Mouse (Mus musculus): ENCODE results near the gene Gm20388. TPM values are rescaled to one million over a fixed set of nuclear protein-coding genes. Genes with fewer than 3 reads are reported as not detected.

The Gm20388 gene
- total RNA-seq, 2 experiments from 2014 or later: 2.4 to 2.6 TPM

DNA sequence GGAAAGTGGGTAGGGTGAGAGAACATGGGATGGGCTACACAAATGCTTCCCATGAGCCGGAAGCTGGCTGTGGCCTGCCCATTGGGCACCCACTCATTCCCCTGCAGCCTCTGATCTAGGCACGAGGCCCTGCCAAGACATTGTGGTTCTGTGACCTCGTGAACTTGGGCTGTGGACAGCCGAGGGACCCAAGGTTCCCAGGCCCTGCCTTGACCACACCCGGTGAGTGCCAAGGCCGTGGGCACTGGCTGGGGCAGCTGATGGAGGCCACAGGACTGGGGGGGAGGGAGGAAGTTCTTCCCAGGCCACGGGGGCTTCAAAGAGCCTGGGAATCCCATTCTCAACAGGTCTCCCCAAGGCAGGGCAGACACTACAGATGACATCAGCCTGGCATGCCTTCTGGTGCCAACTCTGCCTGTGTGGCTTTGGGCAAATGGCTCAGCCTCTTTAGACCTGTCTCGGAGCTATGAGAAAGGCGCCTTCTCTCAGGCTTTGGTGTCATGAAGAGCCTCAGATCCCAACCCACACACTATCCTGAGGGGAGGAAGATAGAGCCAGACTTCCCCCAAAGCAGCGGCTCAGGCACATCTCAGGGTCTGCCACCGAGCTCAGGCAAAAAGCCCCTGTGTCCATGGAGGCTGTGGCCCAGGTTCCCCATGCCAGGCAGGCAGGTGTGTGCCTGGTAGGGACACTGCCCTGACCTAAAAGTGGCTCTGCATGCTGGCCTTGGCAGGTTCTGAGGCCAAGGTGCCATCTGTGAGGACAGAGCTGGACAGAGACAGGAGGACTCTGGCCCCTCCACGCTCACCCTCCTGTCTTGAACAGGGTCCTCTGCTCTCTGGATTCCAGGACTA is 2941.3 kb downstream of the Gm20388 start:
- no peak overlapping the region for H3K4me3 ChIP-seq
- DNase-seq (ENCODE audit: extremely low spot score in 1 of 2, low spot score in 2 of 2): no peak
- no peak overlapping the region for H3K27ac ChIP-seq
- no peak for TF ChIP-seq CTCF (IDR thresholded peaks at IDR 0.05)
- intact Hi-C loops (cut with DNase I): no loop called here

DNA sequence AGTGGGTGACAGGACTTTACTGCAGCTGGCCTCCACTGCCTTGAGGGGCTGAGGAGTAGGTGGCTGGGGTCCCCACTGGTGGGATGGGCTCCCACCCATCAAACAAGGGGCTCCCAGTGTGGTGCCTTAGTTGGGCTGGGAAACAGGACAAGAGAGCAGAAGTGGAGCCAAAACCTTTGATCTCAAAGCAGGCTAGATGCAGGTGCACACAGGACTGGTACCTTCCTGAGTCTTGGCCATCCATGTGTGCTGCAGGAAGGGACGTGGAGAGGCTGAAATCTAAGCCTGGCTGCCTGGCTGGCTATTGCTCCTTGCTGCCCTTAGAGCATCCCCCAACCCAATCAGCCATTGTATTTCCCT is 2941.9 kb downstream of the Gm20388 start:
- TF ChIP-seq CTCF (IDR thresholded peaks at IDR 0.05): no peak
- intact Hi-C loops (cut with DNase I): no loop called here
- H3K4me3 ChIP-seq: no peak overlapping the region
- no peak for DNase-seq (ENCODE audit: extremely low spot score in 1 of 2, low spot score in 2 of 2)
- H3K27ac ChIP-seq: no peak overlapping the region

DNA sequence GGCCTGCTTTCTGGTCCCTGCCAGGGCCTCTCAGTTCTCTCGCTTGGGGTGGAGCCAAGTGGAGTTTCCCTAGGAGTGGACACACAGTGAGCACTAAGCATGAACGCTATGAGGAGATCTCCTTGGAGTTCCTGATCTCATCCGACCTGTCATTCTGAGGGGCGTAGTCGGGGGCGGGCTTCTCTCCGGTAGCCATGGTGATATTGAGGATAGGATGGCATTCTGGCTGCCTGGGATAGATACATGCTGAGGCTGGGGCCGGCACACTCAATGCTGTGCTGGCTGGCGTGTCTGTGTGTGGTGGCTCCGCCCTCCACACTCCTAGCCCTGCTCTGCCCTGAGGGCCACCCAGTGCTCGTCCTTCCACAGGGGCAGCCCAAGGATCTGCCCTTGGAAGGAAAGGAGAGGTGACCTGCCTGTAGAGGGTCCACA is 2942.7 kb downstream of the Gm20388 start:
- no peak overlapping the region for H3K27ac ChIP-seq
- H3K4me3 ChIP-seq: no peak overlapping the region

DNA sequence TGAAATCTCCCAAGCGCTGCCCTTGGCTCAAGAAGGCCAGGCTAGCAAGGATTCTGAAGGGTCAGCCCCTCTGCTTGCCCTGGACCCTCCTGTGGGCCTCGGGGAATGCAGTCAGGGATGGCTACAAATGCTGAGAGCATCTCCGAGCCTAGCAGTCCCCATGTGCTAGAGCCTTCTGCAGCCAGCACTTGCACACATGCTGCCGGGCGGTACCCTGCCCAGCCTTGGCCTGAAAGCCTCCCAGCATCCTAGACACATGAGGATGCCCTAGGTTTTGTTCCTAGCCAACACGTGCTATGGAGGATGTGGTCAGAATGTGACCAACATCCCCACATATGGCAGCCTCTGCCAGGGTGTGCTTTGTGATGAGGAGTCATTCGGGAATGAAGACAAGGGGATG is 2943.7 kb downstream of the Gm20388 start:
- TF ChIP-seq CTCF (IDR thresholded peaks at IDR 0.05): no peak
- H3K4me3 ChIP-seq: no peak overlapping the region
- intact Hi-C loops (cut with DNase I): no loop called here
- H3K27ac ChIP-seq: no peak overlapping the region
- no peak for DNase-seq (ENCODE audit: extremely low spot score in 1 of 2, low spot score in 2 of 2)

More for the DNA sequence above, 2942.7 kb downstream of the Gm20388 start:
- intact Hi-C loops (cut with DNase I): no loop called here
- no peak for TF ChIP-seq CTCF (IDR thresholded peaks at IDR 0.05)
- DNase-seq (ENCODE audit: extremely low spot score in 1 of 2, low spot score in 2 of 2): no peak

DNA sequence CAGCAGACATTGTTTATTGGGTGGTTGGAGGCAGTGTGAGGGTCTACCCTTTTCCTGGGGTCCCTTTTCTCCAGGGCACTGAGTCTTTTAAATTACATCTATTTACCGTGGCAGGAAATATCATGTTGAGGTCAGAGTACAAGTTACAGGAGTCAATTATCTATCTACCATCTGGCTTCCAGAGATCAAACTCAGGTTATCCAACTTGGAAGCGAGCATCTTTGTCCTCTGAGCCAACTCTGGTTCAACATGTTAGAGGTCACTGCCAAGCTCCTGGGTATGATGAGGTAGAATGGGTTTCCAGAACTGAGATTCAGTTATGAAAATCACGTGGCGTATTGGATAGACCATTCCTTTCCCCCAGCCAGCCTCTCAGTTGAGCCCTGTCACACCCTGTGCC is 2944.5 kb downstream of the Gm20388 start:
- Histone ChIP-seq H3K4me3 (no peak overlapping the region), H3K27ac (no peak overlapping the region)
- DNase-seq (ENCODE audit: extremely low spot score in 1 of 2, low spot score in 2 of 2): no peak
- no peak for TF ChIP-seq CTCF (IDR thresholded peaks at IDR 0.05)
- intact Hi-C loops (cut with DNase I): no loop called here

DNA sequence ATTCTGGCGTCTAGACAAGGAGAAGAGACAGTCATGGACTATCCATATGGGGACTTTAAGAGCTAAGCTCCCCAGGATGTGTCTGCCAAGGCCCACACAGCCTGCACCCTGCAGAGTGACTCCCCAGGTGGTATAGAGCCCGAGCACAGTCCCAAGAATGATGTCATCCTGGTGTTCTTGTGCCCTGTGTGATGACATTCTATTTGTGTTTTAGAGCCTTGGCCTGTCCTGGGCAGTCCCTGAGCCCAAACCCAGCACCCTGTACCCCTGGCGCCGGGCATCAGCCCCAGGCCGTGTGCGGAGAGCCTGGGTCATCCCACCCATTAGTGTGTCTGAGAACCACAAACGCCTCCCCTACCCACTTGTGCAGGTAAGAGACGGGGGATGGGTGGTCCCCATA is 2945.6 kb downstream of the Gm20388 start:
- Histone ChIP-seq H3K4me3 (no peak overlapping the region), H3K27ac (no peak overlapping the region)
- intact Hi-C loops (cut with DNase I): no loop called here
- TF ChIP-seq CTCF (IDR thresholded peaks at IDR 0.05): no peak
- DNase-seq (ENCODE audit: extremely low spot score in 1 of 2, low spot score in 2 of 2): no peak

DNA sequence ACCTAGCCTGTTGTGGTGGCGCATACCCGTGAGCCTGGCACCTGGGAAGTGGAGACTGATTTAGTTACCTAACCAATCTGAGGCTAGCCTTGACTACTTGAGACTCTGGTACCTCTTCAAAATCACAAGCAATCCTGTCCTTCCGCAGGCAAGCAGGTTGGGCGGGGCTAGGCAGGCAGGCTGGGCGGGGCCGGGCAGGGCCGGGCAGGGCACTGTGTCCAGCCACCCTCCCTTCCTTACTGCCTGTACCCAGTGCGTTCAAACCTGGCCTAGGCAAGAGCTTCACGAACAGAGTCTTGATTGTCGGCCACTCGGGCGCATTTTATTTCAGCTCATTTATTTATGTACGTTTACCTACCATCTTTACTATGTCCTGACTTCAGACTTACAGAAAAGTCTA is 2949.2 kb downstream of the Gm20388 start:
- intact Hi-C loops (cut with DNase I): no loop called here
- no peak for DNase-seq (ENCODE audit: extremely low spot score in 1 of 2, low spot score in 2 of 2)
- Histone ChIP-seq H3K4me3 (no peak overlapping the region), H3K27ac (no peak overlapping the region)
- no peak for TF ChIP-seq CTCF (IDR thresholded peaks at IDR 0.05)

DNA sequence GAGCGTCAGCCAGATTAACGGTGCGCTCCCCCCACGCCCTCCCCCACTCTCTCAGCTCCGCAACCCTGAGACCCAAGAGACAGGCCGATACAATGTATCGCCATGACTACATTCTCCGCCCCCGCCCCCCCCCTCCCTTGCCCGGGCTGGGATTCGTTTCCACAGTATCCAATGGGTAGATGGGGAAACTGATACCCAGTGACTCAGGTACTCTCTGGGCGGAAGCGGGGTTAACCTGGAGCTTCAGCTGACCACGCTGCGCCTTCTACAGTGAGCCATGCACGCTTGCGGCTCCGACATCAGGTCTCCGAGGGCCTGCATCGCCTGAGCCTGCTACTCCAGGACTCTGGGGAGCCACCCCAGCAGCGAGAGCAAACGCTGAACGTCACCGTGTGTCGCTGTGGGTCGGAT is 2954.1 kb downstream of the Gm20388 start:
- no peak for DNase-seq (ENCODE audit: extremely low spot score in 1 of 2, low spot score in 2 of 2)
- Histone ChIP-seq H3K4me3 (peak overlapping the region; percentile 32), H3K27ac (no peak overlapping the region)
- TF ChIP-seq CTCF (IDR thresholded peaks at IDR 0.05): no peak
- intact Hi-C loops (cut with DNase I): no loop called here

- Histone ChIP-seq H3K4me3 (peak overlapping the region; percentile 32), H3K27ac (no peak overlapping the region)
- intact Hi-C loops (cut with DNase I): no loop called here
- TF ChIP-seq CTCF (IDR thresholded peaks at IDR 0.05): peak; percentile 35
- no peak for DNase-seq (ENCODE audit: extremely low spot score in 1 of 2, low spot score in 2 of 2)
Measured at GRCm38 (mm10) chr8:122865441-122865840, 2954.8 kb downstream of the Gm20388 start.

DNA sequence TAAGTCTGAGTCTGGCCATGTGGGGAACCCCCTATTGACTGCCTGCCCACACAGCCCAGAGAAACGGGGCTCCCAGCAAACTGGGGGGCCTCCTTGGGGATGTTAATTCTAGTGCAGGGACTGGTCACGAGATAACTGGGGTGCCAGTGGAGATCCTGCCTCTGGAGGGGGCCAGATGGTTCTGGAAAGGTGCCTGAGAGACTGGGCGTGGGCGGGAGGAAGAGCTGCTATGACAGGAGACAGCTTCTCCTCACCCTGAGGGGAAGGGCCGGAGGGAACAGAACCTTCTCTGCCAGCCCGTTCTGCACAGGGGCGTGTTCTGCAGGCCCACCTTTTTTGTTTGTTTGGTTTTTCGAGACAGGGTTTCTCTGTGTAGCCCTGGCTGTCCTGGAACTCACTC is 2955.6 kb downstream of the Gm20388 start:
- Histone ChIP-seq H3K27ac (no peak overlapping the region), H3K4me3 (no peak overlapping the region)
- DNase-seq (ENCODE audit: extremely low spot score in 1 of 2, low spot score in 2 of 2): no peak
- intact Hi-C loops (cut with DNase I): no loop called here
- no peak for TF ChIP-seq CTCF (IDR thresholded peaks at IDR 0.05)

DNA sequence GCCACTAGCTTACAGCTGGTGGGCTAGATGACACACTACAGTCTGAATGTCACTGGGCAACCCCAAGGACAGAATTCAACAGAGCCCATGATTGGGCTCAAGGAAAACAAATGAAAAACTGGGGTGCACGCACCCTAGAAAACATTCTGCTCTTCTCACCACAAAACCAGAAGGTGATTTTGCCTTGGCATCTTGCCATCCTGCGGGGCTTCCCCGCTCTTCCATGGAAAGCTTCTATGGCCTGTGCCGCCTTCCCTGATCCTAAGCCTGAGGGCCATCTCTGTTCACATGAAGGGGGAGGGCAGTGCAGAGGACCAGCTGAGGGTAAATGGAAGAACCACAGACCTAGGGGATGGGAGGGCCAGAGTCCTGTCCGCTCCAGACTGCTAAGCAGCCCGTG is 2957.3 kb downstream of the Gm20388 start:
- no peak for TF ChIP-seq CTCF (IDR thresholded peaks at IDR 0.05)
- no peak overlapping the region for H3K27ac ChIP-seq
- no peak for DNase-seq (ENCODE audit: extremely low spot score in 1 of 2, low spot score in 2 of 2)
- H3K4me3 ChIP-seq: no peak overlapping the region
- intact Hi-C loops (cut with DNase I): no loop called here

DNA sequence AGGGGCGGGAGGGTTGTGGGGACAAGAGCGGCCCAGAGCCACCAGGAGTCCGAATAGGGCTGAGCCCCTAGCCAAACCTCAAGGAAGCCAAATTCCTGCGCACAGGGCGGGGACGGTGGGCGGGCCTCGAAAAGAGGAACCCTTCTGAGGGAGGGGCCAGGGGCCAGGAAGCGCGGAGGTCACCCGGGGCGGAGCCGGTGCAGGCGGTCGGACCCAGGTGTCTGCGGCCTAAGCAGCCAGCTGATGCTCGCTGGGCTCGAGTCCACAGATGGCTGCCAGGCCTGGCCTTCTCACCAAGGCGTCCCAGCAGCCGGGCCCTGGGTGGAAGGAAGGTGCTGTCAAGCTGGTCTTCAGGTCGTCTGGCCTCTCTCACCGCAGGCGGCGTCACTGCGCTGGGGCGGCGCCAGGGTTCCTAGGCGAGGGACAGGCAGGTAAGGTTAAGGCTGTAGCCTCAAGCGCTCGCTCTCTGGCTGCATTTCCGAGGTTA is 2959.8 kb downstream of the Gm20388 start:
- no peak for TF ChIP-seq CTCF (IDR thresholded peaks at IDR 0.05)

DNA sequence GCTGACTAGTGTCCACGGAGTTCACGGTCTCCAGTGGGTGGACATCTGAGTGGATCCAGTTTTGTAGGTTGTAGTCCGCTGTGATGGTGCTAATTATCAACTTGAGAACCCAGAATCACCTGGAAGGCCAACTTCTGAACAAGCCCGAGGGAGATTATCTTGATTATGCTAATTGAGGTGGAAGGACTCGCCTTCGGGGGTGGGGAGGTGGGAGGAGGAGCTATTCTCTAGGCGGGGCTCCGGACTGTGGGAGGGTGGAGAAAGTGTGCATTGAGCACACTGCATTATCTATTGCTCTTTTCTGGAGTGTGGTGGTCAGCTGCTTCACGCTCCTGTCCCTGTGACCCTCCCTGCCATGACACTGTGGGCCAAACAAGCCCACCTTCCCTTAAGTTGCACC is 2961.0 kb downstream of the Gm20388 start:
- intact Hi-C loops (cut with DNase I): no loop called here
- Histone ChIP-seq H3K4me3 (no peak overlapping the region), H3K27ac (no peak overlapping the region)
- TF ChIP-seq CTCF (IDR thresholded peaks at IDR 0.05): no peak
- no peak for DNase-seq (ENCODE audit: extremely low spot score in 1 of 2, low spot score in 2 of 2)

More for the DNA sequence above, 2959.8 kb downstream of the Gm20388 start:
- DNase-seq (ENCODE audit: extremely low spot score in 1 of 2, low spot score in 2 of 2): no peak
- Histone ChIP-seq H3K27ac (no peak overlapping the region), H3K4me3 (no peak overlapping the region)
- intact Hi-C loops (cut with DNase I): no loop called here
